Mouse (Mus musculus): Measurements from ENCODE around the gene Wnt10a.

Wnt10a gene

DNA sequence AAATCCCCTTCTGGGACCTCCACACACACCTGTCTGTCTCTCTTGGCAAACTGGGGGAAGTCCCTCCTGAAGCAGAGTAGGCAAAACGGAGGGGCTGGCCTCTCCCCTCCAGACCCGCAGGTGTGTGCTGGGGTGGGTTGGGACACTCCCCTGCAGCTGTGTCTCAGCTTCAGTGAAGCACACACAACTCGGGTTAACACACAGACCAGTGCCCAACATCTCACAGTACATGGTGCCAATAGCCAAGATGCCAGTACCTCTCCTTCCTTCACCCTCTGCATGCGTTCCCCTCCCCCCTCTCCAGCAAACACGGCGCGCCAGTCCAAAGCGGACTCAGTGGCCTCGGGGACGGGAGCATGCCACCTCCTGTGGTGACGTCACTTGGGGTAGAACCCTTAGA lies at the start of gene Wnt10a:
Wnt10a (plus strand) TSS at position 268 of the 400 bp plus-strand sequence.
- DNase-seq (ENCODE audit: low spot score in 2 of 2) = peak in 1 of 2 experiments; percentile 34

DNA sequence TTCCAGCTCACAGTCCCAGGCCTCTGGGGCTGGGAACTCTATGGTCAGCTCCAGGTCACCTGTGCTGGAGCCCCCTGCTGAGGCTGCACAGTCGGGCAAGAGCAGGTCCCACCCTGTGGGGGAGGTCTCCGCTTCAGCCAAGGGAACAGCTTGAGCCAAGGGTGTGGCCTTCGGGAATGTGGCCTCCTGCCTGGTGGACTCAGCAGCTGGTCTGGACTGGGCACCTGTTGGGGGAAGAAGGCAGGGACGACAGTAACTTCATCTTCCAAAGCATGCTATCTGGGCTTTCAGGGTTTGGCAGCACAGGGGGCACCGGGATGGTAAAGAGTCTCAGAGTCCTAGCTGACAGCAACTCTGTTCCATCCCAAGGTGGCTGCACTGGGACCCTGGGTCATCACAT lies 44.0 kb upstream of the Wnt10a start:
- DNase-seq (ENCODE audit: low spot score in 2 of 2) = no peak

DNA sequence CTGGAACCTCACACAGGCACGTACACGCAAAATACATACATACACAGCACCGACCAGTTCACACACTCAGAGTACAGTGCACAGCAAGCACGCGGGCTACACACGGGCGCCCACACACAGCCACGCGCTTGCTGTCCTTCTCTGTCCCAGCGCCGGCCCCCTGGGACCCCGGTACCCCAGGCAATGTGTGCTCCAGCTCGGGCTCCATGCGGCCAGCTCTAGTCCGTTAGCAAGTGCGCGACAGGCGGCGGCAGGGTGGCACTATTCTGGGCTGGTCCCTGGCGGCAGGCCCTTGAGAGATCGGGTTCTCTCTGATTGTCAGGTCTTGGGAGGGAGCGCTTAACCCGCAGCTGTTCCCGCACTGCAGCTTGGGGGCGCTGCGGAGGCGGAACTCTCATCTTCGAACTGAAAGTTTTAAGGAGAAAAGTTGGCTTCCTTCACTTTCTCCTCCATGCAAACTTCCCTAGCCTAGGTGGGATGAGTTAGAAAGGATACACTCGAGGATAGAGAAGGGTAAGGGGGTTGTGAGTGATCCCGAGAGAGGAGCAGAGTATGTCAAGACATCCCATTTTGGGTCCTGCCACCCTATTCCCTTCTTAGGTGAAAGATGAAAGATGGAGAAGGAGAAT lies 42.6 kb upstream of the Wnt10a start, which contains the start of gene Prkag3:
Prkag3 (minus strand) TSS at position 579 of the 629 bp plus-strand sequence.
- DNase-seq (ENCODE audit: low spot score in 2 of 2) = peak in 1 of 2 experiments; percentile 41

DNA sequence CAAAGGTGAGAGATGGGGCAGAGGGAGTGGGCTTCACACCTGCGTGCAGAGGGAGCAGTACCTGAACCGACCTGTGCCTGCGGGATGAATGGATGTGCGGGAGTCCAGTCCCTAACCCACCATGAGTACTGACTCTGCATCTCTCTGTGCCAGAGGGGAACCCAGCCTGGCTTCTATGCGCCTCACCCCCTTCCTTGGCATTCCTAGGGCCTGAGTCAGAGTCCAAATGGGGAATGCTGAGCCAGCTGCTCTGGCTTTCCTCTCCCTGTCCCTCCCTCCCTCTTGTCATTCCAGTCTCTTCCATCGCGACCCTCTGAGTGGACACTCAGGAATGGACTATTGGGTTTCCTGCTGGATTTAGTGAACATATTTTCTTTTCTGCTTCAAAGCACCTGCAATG lies 42.0 kb upstream of the Wnt10a start:
- DNase-seq (ENCODE audit: low spot score in 2 of 2) = no peak

GRCm38 (mm10) chr1:74750683-74751082 lies 40.6 kb upstream of the Wnt10a start:
- no peak for DNase-seq (ENCODE audit: low spot score in 2 of 2)

DNA sequence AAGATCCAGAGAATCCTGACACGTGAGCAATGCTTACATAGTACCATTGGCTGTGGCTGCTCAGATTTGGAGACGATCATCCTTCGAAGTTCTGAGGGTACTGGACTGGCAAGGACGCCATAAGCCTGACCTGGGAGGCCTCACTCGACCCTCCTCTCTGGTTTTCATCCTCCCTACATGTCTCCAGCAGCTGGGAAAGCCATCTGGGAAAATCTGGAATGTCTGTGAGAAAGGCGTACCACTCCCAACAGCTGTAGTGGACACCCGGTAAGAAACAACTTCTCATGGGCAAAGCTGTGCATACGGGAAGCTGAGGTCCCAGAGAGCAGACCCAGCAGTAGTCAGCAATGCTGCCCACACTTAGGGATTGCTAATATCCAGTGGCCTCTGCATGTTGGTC lies 39.2 kb upstream of the Wnt10a start:
- no peak for DNase-seq (ENCODE audit: low spot score in 2 of 2)

- DNase-seq (ENCODE audit: low spot score in 2 of 2) = no peak
Measured at GRCm38 (mm10) chr1:74752833-74753232, 38.5 kb upstream of the Wnt10a start.

- DNase-seq (ENCODE audit: low spot score in 2 of 2) = no peak
Measured at GRCm38 (mm10) chr1:74753266-74753974, 37.9 kb upstream of the Wnt10a start.

GRCm38 (mm10) chr1:74754175-74754785 lies 37.0 kb upstream of the Wnt10a start:
- DNase-seq (ENCODE audit: low spot score in 2 of 2) = no peak

GRCm38 (mm10) chr1:74759773-74760172 lies 31.5 kb upstream of the Wnt10a start:
- DNase-seq (ENCODE audit: low spot score in 2 of 2) = no peak

DNA sequence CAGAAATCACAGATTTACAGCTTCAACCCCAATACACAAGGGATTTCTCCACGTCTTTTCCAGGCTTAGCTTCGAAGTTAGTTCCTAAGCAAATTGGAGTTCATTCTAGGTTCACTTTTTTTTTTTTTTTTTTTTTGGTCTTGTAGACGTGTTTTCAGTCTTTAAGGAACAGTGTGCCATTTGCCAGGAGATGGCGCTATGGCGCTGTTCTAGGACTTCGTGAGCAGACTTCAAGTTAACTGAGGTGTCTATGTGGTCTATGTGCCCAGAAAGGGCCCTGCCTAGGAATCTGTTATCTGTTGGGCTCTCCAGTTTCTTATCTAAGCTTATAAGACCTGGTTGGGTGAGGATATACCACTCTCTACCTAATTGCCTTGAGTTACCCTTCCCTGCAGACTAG lies 28.2 kb upstream of the Wnt10a start:
- DNase-seq (ENCODE audit: low spot score in 2 of 2) = peak in 1 of 2 experiments; percentile 71

DNA sequence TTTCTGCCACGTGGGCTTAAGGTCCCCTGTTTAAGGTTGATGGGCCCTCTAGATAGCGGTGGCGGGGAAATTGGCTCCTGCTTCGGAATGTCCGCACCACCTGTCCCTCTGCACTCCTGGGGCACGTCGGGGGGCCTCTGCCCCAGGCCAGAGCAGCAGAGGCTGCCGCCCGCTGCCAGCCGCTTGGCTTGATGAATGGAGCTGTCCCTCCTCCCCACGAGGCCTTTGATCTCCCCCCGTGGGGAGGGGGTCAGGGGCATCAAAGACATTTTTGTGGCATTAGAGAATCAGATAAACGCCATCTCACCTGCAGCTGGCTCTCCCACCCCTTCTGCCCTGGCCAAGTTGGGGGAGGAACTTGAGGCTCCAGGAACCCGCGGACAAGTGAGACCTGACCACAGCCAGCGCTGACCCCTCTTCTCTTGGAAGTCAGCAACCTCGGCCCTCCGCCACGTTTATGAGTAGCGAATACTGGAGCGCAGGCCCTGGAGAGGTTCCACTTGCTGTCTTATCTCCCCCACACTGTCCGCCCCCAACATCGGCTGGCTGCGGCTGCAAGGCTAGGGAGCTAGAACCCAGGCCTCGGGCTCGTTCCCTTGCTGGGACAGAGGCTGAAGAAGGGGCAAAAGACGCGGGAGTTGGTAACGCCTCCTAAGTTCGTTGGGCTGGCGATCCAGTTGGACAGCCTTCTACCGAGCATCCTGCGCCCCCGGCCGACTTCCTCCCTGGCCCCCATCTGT lies 20.4 kb upstream of the Wnt10a start:
- DNase-seq (ENCODE audit: low spot score in 2 of 2) = no peak

DNA sequence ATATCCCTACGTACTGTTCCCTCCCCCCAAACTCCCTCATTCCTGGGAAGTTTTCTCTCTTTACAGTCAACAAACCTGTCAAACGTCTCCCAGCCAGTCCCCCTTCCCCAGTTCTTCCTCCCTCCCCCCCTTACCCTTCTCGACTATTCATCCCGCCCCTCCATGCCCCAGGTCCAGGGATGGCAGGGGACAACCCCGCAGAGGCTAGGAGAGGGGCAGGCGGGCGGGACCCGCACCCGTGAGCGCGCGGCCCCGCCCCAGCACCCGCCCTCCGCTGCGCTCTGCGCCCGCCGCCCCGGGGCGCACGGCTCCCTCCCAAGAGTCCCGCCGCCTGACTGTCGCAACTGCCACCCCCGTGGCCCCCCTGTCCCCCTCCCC lies 19.9 kb upstream of the Wnt10a start:
- DNase-seq (ENCODE audit: low spot score in 2 of 2) = no peak

- no peak for DNase-seq (ENCODE audit: low spot score in 2 of 2)
Measured at GRCm38 (mm10) chr1:74771845-74771930, 19.6 kb upstream of the Wnt10a start, which contains the start of gene Wnt6. Wnt6 (plus strand) TSS chr1:74771892.

GRCm38 (mm10) chr1:74771931-74772620 lies 19.2 kb upstream of the Wnt10a start:
- DNase-seq (ENCODE audit: low spot score in 2 of 2) = no peak

- peak; percentile 25 to 55 for DNase-seq (ENCODE audit: low spot score in 2 of 2)
Measured at GRCm38 (mm10) chr1:74773136-74773535, 18.2 kb upstream of the Wnt10a start.

GRCm38 (mm10) chr1:74774062-74774461 lies 17.3 kb upstream of the Wnt10a start:
- no peak for DNase-seq (ENCODE audit: low spot score in 2 of 2)

GRCm38 (mm10) chr1:74775816-74776215 lies 15.5 kb upstream of the Wnt10a start:
- DNase-seq (ENCODE audit: low spot score in 2 of 2) = no peak

DNA sequence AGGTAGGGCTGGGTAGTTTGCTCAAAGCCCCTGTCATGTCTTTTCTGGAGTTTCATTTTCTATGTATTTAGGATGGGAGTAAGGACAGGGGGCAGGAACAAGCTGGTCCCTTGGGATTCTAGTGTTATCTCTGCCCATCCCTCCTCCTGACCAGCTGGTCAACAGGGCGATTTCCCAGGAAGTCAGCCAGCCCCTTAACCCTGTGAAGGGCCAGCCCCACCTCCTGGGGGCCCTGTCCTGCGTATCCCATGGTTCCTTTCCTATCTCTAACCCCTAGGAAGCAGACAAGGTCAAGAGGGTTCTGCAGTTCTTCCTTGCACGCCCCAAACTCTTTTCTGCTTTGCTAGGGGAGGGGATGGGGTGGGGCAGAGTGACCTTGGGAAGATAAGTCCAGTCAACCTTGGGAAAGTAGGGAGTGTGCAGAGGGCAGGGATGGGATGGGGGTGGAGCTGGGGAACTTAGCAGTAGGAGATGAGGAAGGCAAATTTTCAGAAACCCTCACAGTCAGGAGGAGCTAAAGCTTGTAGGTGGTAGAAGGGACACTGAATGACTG lies 12.3 kb upstream of the Wnt10a start:
- DNase-seq (ENCODE audit: low spot score in 2 of 2) = no peak

DNA sequence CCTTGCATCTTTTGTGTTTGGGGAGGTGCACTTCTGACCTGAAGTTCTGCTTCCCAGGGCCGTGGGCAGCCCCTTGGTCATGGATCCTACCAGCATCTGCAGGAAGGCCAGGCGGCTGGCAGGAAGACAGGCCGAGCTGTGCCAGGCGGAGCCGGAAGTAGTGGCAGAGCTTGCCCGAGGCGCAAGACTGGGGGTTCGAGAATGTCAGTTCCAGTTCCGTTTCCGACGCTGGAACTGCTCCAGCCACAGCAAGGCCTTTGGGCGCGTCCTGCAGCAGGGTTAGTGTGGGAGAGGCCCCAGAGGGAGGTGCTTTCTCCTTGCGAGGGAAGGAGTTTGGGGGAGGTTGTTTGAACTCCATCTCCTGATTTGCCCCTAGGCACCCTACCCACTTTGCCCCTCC lies 9.3 kb upstream of the Wnt10a start:
- DNase-seq (ENCODE audit: low spot score in 2 of 2) = no peak

GRCm38 (mm10) chr1:74783554-74783953 lies 7.8 kb upstream of the Wnt10a start:
- no peak for DNase-seq (ENCODE audit: low spot score in 2 of 2)

Measured in natural killer cell, adult 2 months (primary cell).